Mouse (Mus musculus) liver, embryonic 12.5 days (tissue): ENCODE measurements around the gene Slc22a14. TPM values are rescaled to one million over a fixed set of nuclear protein-coding genes. Genes with fewer than 3 reads are reported as not detected.
"Not testable (repeated sequence)": the region's sequence is repeated elsewhere in the genome, so short reads cannot be mapped to it uniquely, and the experiment has no call there.

Experiments
- ATAC-seq: fragments of 200-750 bp; cut with Nextera tagmentation; 2 replicates; pipeline ENCODE4 v1.8.0; 2017; ENCODE audit warnings: moderate number of reproducible peaks, mild to moderate bottlenecking, moderate library complexity
- H3K27ac ChIP-seq: fragments of 300-500 bp; sonication (generic); 2 replicates; pipeline ENCODE4 v1.5.1; 2016; ENCODE audit warnings: mild to moderate bottlenecking
- H3K27me3 ChIP-seq: fragments of 300-500 bp; sonication (generic); replicated peaks from 2 replicates; pipeline ENCODE4 v1.6.1; 2016; ENCODE audit warnings: mild to moderate bottlenecking, moderate library complexity
- H3K36me3 ChIP-seq: fragments of 300-500 bp; sonication (generic); 2 replicates; pipeline ENCODE4 v1.6.1; 2016; ENCODE audit warnings: mild to moderate bottlenecking, moderate library complexity
- H3K4me1 ChIP-seq: fragments of 300-500 bp; sonication (generic); 2 replicates; pipeline ENCODE4 v1.6.1; 2016
- H3K4me2 ChIP-seq: fragments of 300-500 bp; sonication (generic); 2 replicates; pipeline ENCODE4 v1.6.1; 2016; ENCODE audit warnings: mild to moderate bottlenecking, moderate library complexity
- H3K4me3 ChIP-seq: fragments of 300-500 bp; sonication (generic); 2 replicates; pipeline ENCODE4 v1.5.1; 2016; ENCODE audit warnings: mild to moderate bottlenecking, moderate library complexity
- H3K9ac ChIP-seq: fragments of 300-500 bp; sonication (generic); 2 replicates; pipeline ENCODE4 v1.6.1; 2016; ENCODE audit warnings: mild to moderate bottlenecking, moderate library complexity
- H3K9me3 ChIP-seq: fragments of 300-500 bp; sonication (generic); replicated peaks from 2 replicates; pipeline ENCODE4 v1.6.1; 2016; ENCODE audit warnings: mild to moderate bottlenecking, moderate library complexity
- WGBS: fragments of 180-500 bp; shearing (Covaris S2); methylation state at CpG from one replicate; pipeline ENCODE4 v1.1.7; 2016; ENCODE audit not compliant: insufficient replicate concordance; 5-methylcytosine and 5-hydroxymethylcytosine counted together
- polyA plus RNA-seq: library from polyadenylated mRNA; unstranded; fragments of >200 nt; fragmentation: Nextera tagmentation; extraction: Ambion mirVana; gene quantifications from 2 replicates; pipeline ENCODE4 v1.2.1, GENCODE M21; 2016

Slc22a14 gene
- polyA plus RNA-seq, 1 experiment from 2014 or later: not detected

- ATAC-seq: not testable (repeated sequence)
These were observed 150.0 kb downstream of the Slc22a14 start for GRCm38 (mm10) chr9:119215341-119215740.

GRCm38 (mm10) chr9:119214601-119215000, 150.8 kb downstream of the Slc22a14 start:
- H3K9me3 ChIP-seq: 0 out of 2 replicates have a peak, but pooled peaks cover 6% of the 10 kb centered on the region
- no peak for ATAC-seq
- WGBS: 76% methylated on average over 6 of the region's 6 CpGs
- H3K4me3 ChIP-seq: no peak overlapping the region
- no peak overlapping the region for H3K4me2 ChIP-seq
- H3K36me3 ChIP-seq: 0 out of 2 replicates have a peak, but pooled peaks cover 4% of the 10 kb centered on the region
- no peaks in the 10 kb centered on the region for H3K4me1 ChIP-seq
- no peaks in the 10 kb centered on the region for H3K27me3 ChIP-seq
- H3K27ac ChIP-seq: no peak overlapping the region
- no peak overlapping the region for H3K9ac ChIP-seq

More at GRCm38 (mm10) chr9:119215341-119215740, 150.0 kb downstream of the Slc22a14 start:
- H3K4me2 ChIP-seq, H3K9me3 ChIP-seq, H3K4me3 ChIP-seq, H3K27ac ChIP-seq, H3K9ac ChIP-seq, H3K36me3 ChIP-seq, H3K4me1 ChIP-seq, H3K27me3 ChIP-seq: not testable (repeated sequence)
- 74% methylated on average over 2 of the region's 2 CpGs for WGBS

GRCm38 (mm10) chr9:119212996-119213395, 152.4 kb downstream of the Slc22a14 start:
- Histone ChIP-seq H3K27me3 (no peaks in the 10 kb centered on the region), H3K4me3 (no peak overlapping the region), H3K9me3 (0 out of 2 replicates have a peak, but pooled peaks cover 6% of the 10 kb centered on the region), H3K36me3 (no peaks in the 10 kb centered on the region), H3K4me1 (no peaks in the 10 kb centered on the region), H3K27ac (no peak overlapping the region), H3K4me2 (no peak overlapping the region), H3K9ac (no peak overlapping the region)
- WGBS: 58% methylated on average over 8 of the region's 8 CpGs
- no peak for ATAC-seq

- ATAC-seq: no peak
- Histone ChIP-seq H3K27ac (no peak within 1 kb of the TSS), H3K4me1 (no peaks in the 10 kb centered on the region), H3K4me2 (no peak within 1 kb of the TSS), H3K4me3 (no peak within 1 kb of the TSS), H3K9me3 (peaks cover 5% of the 10 kb centered on the region; the same call in 1 of the 2 replicates), H3K9ac (no peak within 1 kb of the TSS), H3K27me3 (no peaks in the 10 kb centered on the region), H3K36me3 (no peaks in the 10 kb centered on the region)
- WGBS: 79% methylated on average over 4 of the region's 4 CpGs
These were observed 156.4 kb downstream of the Slc22a14 start, which contains the start of gene Slc22a13 for GRCm38 (mm10) chr9:119208998-119209397. Gene Slc22a13 (minus strand): TSS chr9:119209098.

GRCm38 (mm10) chr9:119207113-119207512, 158.2 kb downstream of the Slc22a14 start:
- WGBS: 60% methylated on average over 4 of the region's 4 CpGs
- Histone ChIP-seq H3K4me2 (no peak overlapping the region), H3K4me1 (no peaks in the 10 kb centered on the region), H3K9me3 (peaks cover 5% of the 10 kb centered on the region; the same call in 1 of the 2 replicates), H3K27ac (no peak overlapping the region), H3K9ac (no peak overlapping the region), H3K4me3 (no peak overlapping the region), H3K27me3 (no peaks in the 10 kb centered on the region), H3K36me3 (no peaks in the 10 kb centered on the region)
- ATAC-seq: no peak

- Histone ChIP-seq H3K4me2 (no peak overlapping the region), H3K27me3 (no peaks in the 10 kb centered on the region), H3K4me3 (no peak overlapping the region), H3K9me3 (peaks cover 5% of the 10 kb centered on the region; the same call in 1 of the 2 replicates), H3K36me3 (no peaks in the 10 kb centered on the region), H3K4me1 (no peaks in the 10 kb centered on the region), H3K27ac (no peak overlapping the region), H3K9ac (no peak overlapping the region)
- ATAC-seq: no peak
- WGBS: 60% methylated on average over 2 of the region's 2 CpGs
These were observed 158.7 kb downstream of the Slc22a14 start for GRCm38 (mm10) chr9:119206666-119207065.

- ATAC-seq: no peak
- Histone ChIP-seq H3K9ac (no peak overlapping the region), H3K4me2 (no peak overlapping the region), H3K36me3 (no peaks in the 10 kb centered on the region), H3K9me3 (peaks cover 5% of the 10 kb centered on the region; the same call in 1 of the 2 replicates), H3K4me1 (no peaks in the 10 kb centered on the region), H3K27ac (no peak overlapping the region), H3K4me3 (no peak overlapping the region), H3K27me3 (no peaks in the 10 kb centered on the region)
- 74% methylated on average over 5 of the region's 5 CpGs for WGBS
These were observed 159.6 kb downstream of the Slc22a14 start for GRCm38 (mm10) chr9:119205756-119206155.

- H3K27me3 ChIP-seq: no peaks in the 10 kb centered on the region
- H3K4me2 ChIP-seq: no peak overlapping the region
- H3K9ac ChIP-seq: no peak overlapping the region
- peak; percentile 55; the same call in 1 of the 2 replicates for ATAC-seq
- 75% methylated on average over 9 of the region's 9 CpGs for WGBS
- H3K27ac ChIP-seq: no peak overlapping the region
- no peaks in the 10 kb centered on the region for H3K4me1 ChIP-seq
- H3K4me3 ChIP-seq: no peak overlapping the region
- peaks cover 5% of the 10 kb centered on the region; the same call in 1 of the 2 replicates for H3K9me3 ChIP-seq
- no peaks in the 10 kb centered on the region for H3K36me3 ChIP-seq
These were observed 161.7 kb downstream of the Slc22a14 start for GRCm38 (mm10) chr9:119203617-119204016.

- Histone ChIP-seq H3K9me3 (peaks cover 5% of the 10 kb centered on the region; the same call in 1 of the 2 replicates), H3K9ac (no peak overlapping the region), H3K27ac (no peak overlapping the region), H3K4me3 (no peak overlapping the region), H3K36me3 (no peaks in the 10 kb centered on the region), H3K4me2 (no peak overlapping the region), H3K4me1 (no peaks in the 10 kb centered on the region), H3K27me3 (no peaks in the 10 kb centered on the region)
- 60% methylated on average over 5 of the region's 5 CpGs for WGBS
- no peak for ATAC-seq
These were observed 163.7 kb downstream of the Slc22a14 start for GRCm38 (mm10) chr9:119201653-119202052.

GRCm38 (mm10) chr9:119199151-119199861, 166.0 kb downstream of the Slc22a14 start:
- H3K36me3 ChIP-seq: no peaks in the 10 kb centered on the region
- H3K9me3 ChIP-seq: peaks cover under 1% of the 10 kb centered on the region; the same call in 1 of the 2 replicates
- no peaks in the 10 kb centered on the region for H3K4me1 ChIP-seq
- no peak overlapping the region for H3K4me3 ChIP-seq
- no peaks in the 10 kb centered on the region for H3K27me3 ChIP-seq
- H3K27ac ChIP-seq: no peak overlapping the region
- no peak for ATAC-seq
- H3K9ac ChIP-seq: no peak overlapping the region
- 65% methylated on average over 10 of the region's 10 CpGs for WGBS
- H3K4me2 ChIP-seq: no peak overlapping the region

- Histone ChIP-seq H3K4me3 (no peak overlapping the region), H3K27ac (no peak overlapping the region), H3K4me2 (no peak overlapping the region), H3K9me3 (no peaks in the 10 kb centered on the region), H3K9ac (no peak overlapping the region), H3K4me1 (no peaks in the 10 kb centered on the region), H3K27me3 (no peaks in the 10 kb centered on the region), H3K36me3 (no peaks in the 10 kb centered on the region)
- ATAC-seq: no peak
- 37% methylated on average over 11 of the region's 11 CpGs for WGBS
These were observed 173.0 kb downstream of the Slc22a14 start for GRCm38 (mm10) chr9:119192202-119192990.

GRCm38 (mm10) chr9:119181241-119181728, 184.1 kb downstream of the Slc22a14 start:
- Histone ChIP-seq H3K9me3 (no peaks in the 10 kb centered on the region), H3K27me3 (no peaks in the 10 kb centered on the region), H3K36me3 (no peaks in the 10 kb centered on the region), H3K9ac (no peak overlapping the region), H3K27ac (no peak overlapping the region), H3K4me1 (no peaks in the 10 kb centered on the region), H3K4me3 (no peak overlapping the region), H3K4me2 (no peak overlapping the region)
- WGBS: 23% methylated on average over 3 of the region's 3 CpGs
- no peak for ATAC-seq
